Mouse (Mus musculus) layer of hippocampus, adult 6 months (tissue): ENCODE results near the gene Msto1. TPM values are rescaled to one million over a fixed set of nuclear protein-coding genes. Genes with fewer than 3 reads are reported as not detected.

ENCODE experiments used
- long read RNA-seq, 2 experiments: library from polyadenylated mRNA; unstranded; transcript quantifications; one replicate each; pipeline ENCODE4 v2.0.0; 2019 to 2020
- polyA plus RNA-seq: library from polyadenylated mRNA; unstranded; fragments of <200 nt; fragmentation: Nextera tagmentation; gene quantifications from 2 replicates; pipeline ENCODE4 v1.2.3, GENCODE M21; 2021

Gene Msto1
- polyA plus RNA-seq, result 17.4 and 18.9 TPM in 2 replicates
- long read RNA-seq, experiment 1, transcript Msto1-202 (14 exons, 1,875 nt), result major isoform, 22 of 33 reads
- long read RNA-seq, experiment 1, partial matches to known transcripts, result 8 of 33 reads
- long read RNA-seq, experiment 1, other reads (novel, unspliced or antisense), result 3 of 33 reads
- long read RNA-seq, experiment 2, transcript Msto1-202 (14 exons, 1,875 nt), result major isoform, 85 of 107 reads
- long read RNA-seq, experiment 2, partial matches to known transcripts, result 6 of 107 reads
- long read RNA-seq, experiment 2, other reads (novel, unspliced or antisense), result 16 of 107 reads

DNA sequence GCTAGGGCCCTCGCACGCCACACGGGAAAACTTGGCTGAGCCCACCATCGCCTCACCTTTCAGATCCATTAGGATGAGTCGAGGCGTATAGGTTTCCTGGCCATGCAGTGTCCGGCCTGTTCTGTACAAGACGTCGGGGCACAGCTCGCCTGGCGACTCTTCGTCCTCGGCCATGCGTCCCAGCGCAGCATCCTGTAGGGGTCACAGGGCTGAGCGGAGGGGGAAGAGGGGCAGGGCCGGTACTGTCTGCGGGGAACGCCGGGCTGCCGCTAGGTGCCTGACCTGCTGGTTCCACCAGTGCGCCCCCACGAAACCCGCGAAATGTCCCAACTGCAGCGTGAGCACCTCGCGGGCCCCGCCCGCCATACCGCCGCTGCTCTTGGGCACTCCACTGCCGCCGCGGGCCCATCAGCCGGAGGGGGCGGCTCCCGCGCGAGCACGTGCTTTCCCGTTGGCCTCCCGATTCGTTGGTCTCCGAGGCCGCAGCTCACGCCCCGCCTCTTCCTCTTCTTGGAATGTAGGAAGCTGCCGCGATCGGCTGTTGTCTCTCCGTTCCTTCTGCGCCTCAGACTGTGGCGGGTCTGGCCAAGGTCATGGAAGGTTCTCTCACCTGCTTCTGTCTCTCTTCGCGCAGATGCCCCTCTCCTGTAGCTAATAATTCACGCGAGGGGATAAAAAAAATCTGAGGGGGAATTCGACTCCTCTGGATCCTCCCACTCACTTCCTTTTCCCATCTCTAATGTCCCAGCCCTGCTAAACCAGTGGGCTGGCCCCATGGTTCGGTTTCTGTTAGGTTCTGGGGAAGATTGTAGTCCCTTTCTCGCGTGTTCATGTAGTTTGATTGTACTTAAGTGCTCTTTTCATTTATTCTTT, at the start of gene Msto1:
Msto1 (minus strand) TSS at position 489 of the 873 bp plus-strand sequence.

DNA sequence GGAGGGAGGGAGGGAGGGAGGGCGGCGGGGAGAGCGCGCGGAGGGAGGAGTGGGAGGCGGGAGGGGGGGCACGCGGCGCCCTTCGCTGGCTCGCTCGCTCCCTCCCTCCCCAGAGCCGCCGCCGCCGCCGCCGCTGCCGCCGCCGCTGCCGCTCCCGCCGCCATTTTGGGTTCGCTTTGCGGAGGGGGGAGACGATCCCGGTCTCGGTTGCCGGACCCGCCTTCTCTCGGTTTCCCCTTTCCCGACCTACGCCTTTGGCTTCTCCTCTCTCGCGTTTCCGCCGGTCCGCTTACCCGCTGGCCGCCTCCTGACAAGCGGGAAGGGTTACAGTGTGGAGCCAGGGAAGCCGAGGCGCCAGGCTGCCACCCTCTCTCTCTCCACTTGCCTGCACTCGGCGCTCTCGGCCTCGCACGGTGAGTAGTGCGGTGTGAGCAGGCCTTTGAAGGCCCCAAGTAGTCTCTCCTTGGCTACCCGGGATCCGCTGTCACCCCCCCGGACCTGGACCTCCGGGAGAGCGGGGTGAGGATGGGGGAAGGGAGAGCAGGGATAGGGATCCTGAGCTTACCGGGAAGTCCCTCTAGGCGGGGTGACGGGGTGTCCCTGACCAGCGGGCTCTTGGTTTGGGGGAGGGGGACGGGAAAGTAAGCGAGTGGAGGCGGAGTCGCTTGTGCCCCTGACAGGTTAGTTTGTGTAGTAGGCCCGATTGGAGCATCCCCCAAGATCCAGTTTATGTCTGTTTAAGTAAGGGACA, 37.0 kb upstream of the Msto1 start, which contains the start of the genes Ash1l and Dap3:
Ash1l (plus strand) TSS at position 47 of the 751 bp plus-strand sequence.
Dap3 (minus strand) TSS at position 606 of the 751 bp plus-strand sequence.

Other genes starting within 250 kb of the Msto1 start
- gene Khdc4, start 228.2 kb downstream of the Msto1 start, polyA plus RNA-seq, result 25.7 and 28.9 TPM in 2 replicates
- gene Rit1, start 197.2 kb downstream of the Msto1 start, polyA plus RNA-seq, result 53.2 and 54.9 TPM in 2 replicates
- gene Syt11, start 138.8 kb downstream of the Msto1 start, polyA plus RNA-seq, result 274 and 343 TPM in 2 replicates
- gene Gon4l, start 78.8 kb downstream of the Msto1 start, polyA plus RNA-seq, result 5.6 and 6.8 TPM in 2 replicates
- gene Ash1l, start 36.6 kb upstream of the Msto1 start, polyA plus RNA-seq, result 9.1 and 9.5 TPM in 2 replicates
- 102 and 114 TPM in 2 replicates for gene Dap3, start 37.2 kb upstream of the Msto1 start, polyA plus RNA-seq
- gene Rusc1, start 179.3 kb upstream of the Msto1 start, polyA plus RNA-seq, result 40.8 and 48.7 TPM in 2 replicates
- gene Gm43738, start 187.1 kb upstream of the Msto1 start, polyA plus RNA-seq, result not detected in 2 replicates
- 183 TPM in 2 replicates for gene Fdps, start 188.0 kb upstream of the Msto1 start, polyA plus RNA-seq
- gene Pklr, start 222.1 kb upstream of the Msto1 start, polyA plus RNA-seq, result 0.20 TPM in 1 of 2 replicates, not detected in the other
- 1.9 and 2.1 TPM in 2 replicates for gene Hcn3, start 246.2 kb upstream of the Msto1 start, polyA plus RNA-seq